Mouse (Mus musculus): ENCODE data around the gene Fyn. TPM values are rescaled to one million over a fixed set of nuclear protein-coding genes. Genes with fewer than 3 reads are reported as not detected.

Fyn gene
- polyA plus RNA-seq, 1 experiment from 2014 or later = 6.5 TPM

DNA sequence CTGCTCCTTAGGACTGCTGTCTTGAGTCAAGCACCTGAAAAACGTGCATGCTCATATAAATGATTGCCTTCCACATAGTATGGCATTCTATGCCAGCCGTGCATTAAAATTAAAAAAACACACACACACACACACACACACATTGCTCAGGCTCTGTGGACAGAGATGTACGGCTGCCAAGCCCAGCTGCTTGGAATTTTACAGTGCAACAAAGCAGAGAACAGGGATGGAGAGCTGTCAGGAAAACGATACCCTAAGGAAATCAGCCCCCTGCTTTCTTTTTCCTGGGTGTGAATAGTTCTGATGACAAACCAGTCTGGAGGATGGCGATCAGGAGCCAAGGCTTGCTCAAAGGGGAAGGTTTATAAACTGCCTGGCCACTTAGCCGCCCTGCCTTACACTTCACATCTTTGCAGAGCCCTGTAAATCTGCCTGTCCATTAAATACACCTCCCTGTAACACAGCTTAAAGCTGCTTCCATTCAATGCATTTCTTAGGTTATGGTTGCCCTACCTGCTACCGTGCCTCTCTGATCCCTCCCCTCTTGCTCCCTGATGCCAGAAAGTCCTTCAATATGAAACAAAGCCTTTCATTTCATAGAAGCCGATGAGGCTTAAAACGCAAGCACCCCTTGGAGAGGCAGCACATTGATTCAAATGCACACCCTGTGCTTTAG is 228.6 kb downstream of the Fyn start:
- H3K4me1 ChIP-seq (ENCODE audit: insufficient read depth) = no peaks in the 10 kb centered on the region
- no peak overlapping the region for H3K9ac ChIP-seq (replicated peaks)
- no peaks in the 10 kb centered on the region for H3K36me3 ChIP-seq (replicated peaks; ENCODE audit: insufficient read depth, low read length)
- no peak overlapping the region for H3K27ac ChIP-seq (ENCODE audit: low read depth)
- peaks cover 11% of the 10 kb centered on the region for H3K9me3 ChIP-seq (ENCODE audit: low read length)
- 62% methylated on average over 9 of the region's 9 CpGs for WGBS (ENCODE audit: insufficient replicate concordance)
- H3K4me3 ChIP-seq (ENCODE audit: low read depth, low read length) = no peak overlapping the region
- no peak for DNase-seq
- no peak overlapping the region for H3K4me2 ChIP-seq (ENCODE audit: low read depth, low read length)
- H3K27me3 ChIP-seq (ENCODE audit: insufficient read depth, low read length) = no peaks in the 10 kb centered on the region
- no peak for TF ChIP-seq CTCF (IDR thresholded peaks at IDR 0.05; ENCODE audit: low read depth)
- TF ChIP-seq EP300 (IDR thresholded peaks at IDR 0.05; ENCODE audit: low read depth) = no peak
- ATAC-seq = no peak

DNA sequence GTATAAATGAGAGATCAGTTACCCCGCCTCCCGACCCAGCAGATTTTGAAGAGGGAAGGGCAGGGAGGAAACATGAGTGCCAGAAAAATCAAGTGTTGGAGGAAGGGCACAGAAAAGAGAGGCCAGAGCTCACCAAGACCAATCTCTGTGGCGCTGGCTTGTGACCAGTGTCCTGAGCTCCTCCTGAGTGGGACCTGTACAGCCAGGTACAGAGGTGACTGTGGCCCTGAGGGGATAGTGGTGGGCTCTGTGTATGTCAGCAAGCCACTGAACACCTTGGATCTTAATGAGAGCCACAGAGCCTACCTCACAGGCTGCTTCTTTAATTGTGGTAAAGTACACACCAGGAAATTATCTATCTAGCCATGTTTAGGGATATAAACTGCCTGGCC is 229.1 kb downstream of the Fyn start:
- no peak for ATAC-seq
- Histone ChIP-seq H3K27ac (ENCODE audit: low read depth) (no peak overlapping the region), H3K4me1 (ENCODE audit: insufficient read depth) (no peaks in the 10 kb centered on the region), H3K27me3 (ENCODE audit: insufficient read depth, low read length) (no peaks in the 10 kb centered on the region), H3K4me3 (ENCODE audit: low read depth, low read length) (no peak overlapping the region), H3K36me3 (replicated peaks; ENCODE audit: insufficient read depth, low read length) (no peaks in the 10 kb centered on the region), H3K9ac (replicated peaks) (no peak overlapping the region), H3K9me3 (ENCODE audit: low read length) (peaks cover 11% of the 10 kb centered on the region), H3K4me2 (ENCODE audit: low read depth, low read length) (no peak overlapping the region)
- DNase-seq = no peak
- no peak for TF ChIP-seq EP300 (IDR thresholded peaks at IDR 0.05; ENCODE audit: low read depth)
- TF ChIP-seq CTCF (IDR thresholded peaks at IDR 0.05; ENCODE audit: low read depth) = no peak
- 63% methylated on average over 3 of the region's 3 CpGs for WGBS (ENCODE audit: insufficient replicate concordance)

DNA sequence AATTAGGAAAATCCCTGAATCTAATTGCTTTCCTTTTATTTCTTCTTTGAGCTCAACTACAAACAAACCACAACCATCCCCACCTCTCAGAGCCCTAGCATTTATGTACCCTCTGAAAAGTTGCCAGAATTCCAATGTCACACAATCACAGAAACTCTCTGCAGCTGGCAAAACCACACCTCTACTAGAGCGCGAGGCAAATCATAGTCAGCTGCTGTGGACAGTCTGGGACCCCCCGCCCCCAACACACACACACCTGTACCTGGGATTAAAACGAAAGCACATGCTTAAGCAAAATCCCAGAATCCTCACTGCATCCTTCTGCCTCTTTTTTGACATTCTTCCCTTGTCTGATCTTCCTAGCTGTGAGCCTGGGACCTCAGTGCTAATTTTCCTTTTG is 230.9 kb downstream of the Fyn start:
- no peak overlapping the region for H3K27ac ChIP-seq (ENCODE audit: low read depth)
- no peaks in the 10 kb centered on the region; the same call in 1 of the 2 replicates for H3K9me3 ChIP-seq (ENCODE audit: low read length)
- no peak for DNase-seq
- H3K36me3 ChIP-seq (replicated peaks; ENCODE audit: insufficient read depth, low read length) = no peaks in the 10 kb centered on the region
- H3K4me1 ChIP-seq (ENCODE audit: insufficient read depth) = no peaks in the 10 kb centered on the region
- ATAC-seq = no peak
- TF ChIP-seq EP300 (IDR thresholded peaks at IDR 0.05; ENCODE audit: low read depth) (no peak), CTCF (IDR thresholded peaks at IDR 0.05; ENCODE audit: low read depth) (no peak)
- no peaks in the 10 kb centered on the region for H3K27me3 ChIP-seq (ENCODE audit: insufficient read depth, low read length)
- no peak overlapping the region for H3K4me2 ChIP-seq (ENCODE audit: low read depth, low read length)
- 81% methylated on average over 4 of the region's 4 CpGs for WGBS (ENCODE audit: insufficient replicate concordance)
- no peak overlapping the region for H3K4me3 ChIP-seq (ENCODE audit: low read depth, low read length)
- no peak overlapping the region for H3K9ac ChIP-seq (replicated peaks)

DNA sequence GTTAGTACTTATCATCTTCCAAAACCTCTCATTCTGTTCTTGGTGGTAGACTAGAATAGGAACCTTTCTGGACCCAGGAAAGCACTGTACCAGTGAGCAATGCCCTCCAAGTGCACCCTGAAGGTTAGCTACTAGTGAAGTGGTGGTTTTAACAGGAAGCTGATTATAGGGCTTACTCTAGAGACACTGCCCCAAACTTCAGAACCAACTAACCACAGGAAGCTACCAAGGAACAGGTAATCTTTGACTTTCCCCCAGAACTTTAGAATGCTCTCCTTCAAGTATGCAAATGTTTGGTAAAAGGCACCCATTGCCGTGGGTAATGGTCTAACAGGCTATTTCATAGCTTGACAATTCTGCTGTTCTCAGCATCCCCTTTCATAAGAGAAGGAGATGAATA is 231.5 kb downstream of the Fyn start:
- H3K27ac ChIP-seq (ENCODE audit: low read depth) = no peak overlapping the region
- ATAC-seq (no peak), DNase-seq (no peak)
- WGBS (ENCODE audit: insufficient replicate concordance) = 30% methylated on average over 1 of the region's 1 CpGs
- H3K27me3 ChIP-seq (ENCODE audit: insufficient read depth, low read length) = no peaks in the 10 kb centered on the region
- H3K4me3 ChIP-seq (ENCODE audit: low read depth, low read length) = no peak overlapping the region
- TF ChIP-seq EP300 (IDR thresholded peaks at IDR 0.05; ENCODE audit: low read depth) = no peak
- TF ChIP-seq CTCF (IDR thresholded peaks at IDR 0.05; ENCODE audit: low read depth) = no peak
- no peak overlapping the region for H3K9ac ChIP-seq (replicated peaks)
- H3K4me2 ChIP-seq (ENCODE audit: low read depth, low read length) = no peak overlapping the region
- H3K9me3 ChIP-seq (ENCODE audit: low read length) = no peaks in the 10 kb centered on the region; the same call in 1 of the 2 replicates
- no peaks in the 10 kb centered on the region for H3K36me3 ChIP-seq (replicated peaks; ENCODE audit: insufficient read depth, low read length)
- H3K4me1 ChIP-seq (ENCODE audit: insufficient read depth) = no peaks in the 10 kb centered on the region

DNA sequence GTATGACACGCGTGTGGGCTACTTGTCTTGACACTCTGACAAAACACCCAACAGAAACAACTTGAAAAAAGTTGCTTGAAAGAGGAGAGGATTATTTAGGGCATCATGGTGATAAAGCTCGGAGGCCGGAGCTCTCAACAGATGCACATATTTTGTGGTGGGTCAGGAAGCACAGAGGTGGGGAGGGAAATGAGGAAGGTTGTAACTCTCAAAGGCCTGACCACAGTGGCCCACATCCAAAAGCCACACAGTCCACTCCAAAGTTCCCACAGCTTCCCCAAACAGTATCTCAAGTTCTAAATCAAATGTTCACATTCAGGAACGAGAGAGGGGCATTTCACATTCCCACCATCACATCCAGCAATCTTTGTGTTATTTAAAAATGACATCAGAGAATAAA is 232.4 kb downstream of the Fyn start:
- Histone ChIP-seq H3K9me3 (ENCODE audit: low read length) (no peaks in the 10 kb centered on the region; the same call in 1 of the 2 replicates), H3K4me3 (ENCODE audit: low read depth, low read length) (no peak overlapping the region), H3K36me3 (replicated peaks; ENCODE audit: insufficient read depth, low read length) (no peaks in the 10 kb centered on the region), H3K27ac (ENCODE audit: low read depth) (no peak overlapping the region), H3K4me2 (ENCODE audit: low read depth, low read length) (no peak overlapping the region), H3K27me3 (ENCODE audit: insufficient read depth, low read length) (no peaks in the 10 kb centered on the region), H3K9ac (replicated peaks) (no peak overlapping the region), H3K4me1 (ENCODE audit: insufficient read depth) (no peaks in the 10 kb centered on the region)
- TF ChIP-seq CTCF (IDR thresholded peaks at IDR 0.05; ENCODE audit: low read depth) = no peak
- no peak for TF ChIP-seq EP300 (IDR thresholded peaks at IDR 0.05; ENCODE audit: low read depth)
- DNase-seq = no peak
- WGBS (ENCODE audit: insufficient replicate concordance) = 34% methylated on average over 5 of the region's 5 CpGs
- no peak for ATAC-seq

DNA sequence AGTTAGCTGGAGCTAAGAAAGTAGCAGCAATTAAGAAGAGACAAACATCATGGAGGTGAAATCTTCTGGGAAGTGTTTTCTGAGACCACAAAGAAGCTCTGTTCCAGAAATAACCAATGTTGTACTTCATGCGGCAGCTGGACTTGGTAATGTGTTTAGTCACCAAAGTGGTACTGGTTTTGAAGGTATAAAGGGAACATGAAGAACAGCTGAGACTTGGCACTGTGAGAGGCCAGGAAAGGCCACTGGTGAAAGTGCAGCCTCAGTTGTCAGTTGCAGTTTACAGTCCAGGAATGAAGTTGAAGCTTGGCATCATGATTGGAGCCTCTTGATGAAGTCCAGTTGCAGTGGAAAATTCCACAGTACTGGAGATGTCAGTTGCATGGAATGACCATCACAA is 237.8 kb downstream of the Fyn start:
- no peak overlapping the region for H3K4me2 ChIP-seq (ENCODE audit: low read depth, low read length)
- 93% methylated on average over 1 of the region's 1 CpGs for WGBS (ENCODE audit: insufficient replicate concordance)

More for the DNA sequence above, 237.8 kb downstream of the Fyn start:
- ATAC-seq (no peak), DNase-seq (no peak)
- H3K9ac ChIP-seq (replicated peaks) = no peak overlapping the region
- no peaks in the 10 kb centered on the region for H3K4me1 ChIP-seq (ENCODE audit: insufficient read depth)
- H3K36me3 ChIP-seq (replicated peaks; ENCODE audit: insufficient read depth, low read length) = no peaks in the 10 kb centered on the region
- no peak overlapping the region for H3K4me3 ChIP-seq (ENCODE audit: low read depth, low read length)
- H3K27ac ChIP-seq (ENCODE audit: low read depth) = no peak overlapping the region
- H3K27me3 ChIP-seq (ENCODE audit: insufficient read depth, low read length) = no peaks in the 10 kb centered on the region
- no peaks in the 10 kb centered on the region; the same call in 1 of the 2 replicates for H3K9me3 ChIP-seq (ENCODE audit: low read length)
- no peak for TF ChIP-seq CTCF (IDR thresholded peaks at IDR 0.05; ENCODE audit: low read depth)
- no peak for TF ChIP-seq EP300 (IDR thresholded peaks at IDR 0.05; ENCODE audit: low read depth)

Data from liver, postnatal 0 days (tissue).